8 mouse cellular contexts compared by ENCODE assay signal in the genomic region with DNA sequence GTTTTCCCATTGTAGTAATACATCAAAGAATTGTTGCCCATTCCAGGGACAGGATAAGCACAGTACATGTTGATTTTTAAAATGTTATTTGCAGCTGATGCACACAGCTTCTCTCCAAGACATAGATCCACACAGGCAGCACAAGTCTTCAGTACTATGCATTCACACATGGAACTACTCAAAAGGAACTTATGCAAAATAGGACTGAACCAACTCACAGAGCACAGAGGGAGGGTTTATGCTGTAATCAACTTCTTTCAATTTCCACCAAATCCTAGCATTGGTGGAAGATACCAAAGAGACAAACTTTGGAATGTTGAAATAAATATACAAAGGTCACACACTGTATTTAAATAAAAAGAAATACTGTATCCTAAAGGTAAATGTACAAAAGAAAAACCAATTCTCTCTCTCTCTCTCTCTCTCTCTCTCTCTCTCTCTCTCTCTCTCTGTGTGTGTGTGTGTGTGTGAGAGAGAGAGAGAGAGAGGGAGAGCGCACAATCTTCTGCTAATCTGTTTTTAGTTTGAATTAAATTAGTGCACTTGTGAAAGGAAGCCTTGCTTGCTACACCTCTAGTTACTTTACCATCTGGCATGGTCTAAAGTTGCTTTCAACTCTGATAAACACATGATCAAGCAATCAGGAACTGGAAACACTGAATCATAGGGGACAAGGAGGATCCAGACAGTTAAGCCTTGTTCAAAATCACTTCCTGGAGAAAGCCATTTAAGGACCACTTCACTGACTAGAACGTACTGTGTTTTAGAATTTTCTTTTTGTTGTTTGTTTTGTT.
DNase-seq lines count a peak whose midpoint lies in the region; ATAC-seq lines count a peak whose summit lies in the region.

No protein-coding gene starts in this region.

- no peaks in the 10 kb centered on the region for H3K27me3 ChIP-seq in heart, embryonic 12.5 days (replicated peaks)
- no peaks in the 10 kb centered on the region for H3K27me3 ChIP-seq in limb, embryonic 13.5 days
- no peaks in the 10 kb centered on the region for H3K27me3 ChIP-seq in neural tube, embryonic 11.5 days (ENCODE audit: control insufficient read depth, insufficient read depth, low read length)

- peak overlapping the region; percentile 70 for H3K27ac ChIP-seq in heart, embryonic 12.5 days (ENCODE audit: poor library complexity, severe bottlenecking)
- peak overlapping the region; percentile 73; the same call in 1 of the 2 replicates for H3K27ac ChIP-seq in limb, embryonic 13.5 days
- H3K27ac ChIP-seq in neural tube, embryonic 11.5 days (ENCODE audit: low read depth, low read length) = peak overlapping the region; percentile 68

- peaks cover 8% of the 10 kb centered on the region for H3K4me1 ChIP-seq in heart, embryonic 12.5 days (replicated peaks)
- H3K4me1 ChIP-seq in limb, embryonic 13.5 days = peaks cover 47% of the 10 kb centered on the region
- peaks cover 17% of the 10 kb centered on the region for H3K4me1 ChIP-seq in neural tube, embryonic 11.5 days (ENCODE audit: control insufficient read depth, insufficient read depth, low read length)

- 42% methylated on average over 2 of the region's 2 CpGs for WGBS in heart, embryonic 12.5 days
- WGBS in limb, embryonic 13.5 days = 16% methylated on average over 2 of the region's 2 CpGs
- 6% methylated on average over 2 of the region's 2 CpGs for WGBS in neural tube, embryonic 11.5 days

- H3K36me3 ChIP-seq in heart, embryonic 12.5 days = no peaks in the 10 kb centered on the region
- H3K36me3 ChIP-seq in limb, embryonic 13.5 days = no peaks in the 10 kb centered on the region
- H3K36me3 ChIP-seq in neural tube, embryonic 11.5 days (ENCODE audit: control insufficient read depth, insufficient read depth, low read length) = no peaks in the 10 kb centered on the region

- H3K9ac ChIP-seq in heart, embryonic 12.5 days = no peak overlapping the region
- peak overlapping the region; percentile 32; the same call in 1 of the 2 replicates for H3K9ac ChIP-seq in limb, embryonic 13.5 days
- peak overlapping the region; percentile 37 for H3K9ac ChIP-seq in neural tube, embryonic 11.5 days (ENCODE audit: low read length)

- intact Hi-C loops in left cerebral cortex, postnatal 14 days (cut with DNase I) = no loop called here

- no peaks in the 10 kb centered on the region for H3K9me3 ChIP-seq in heart, embryonic 12.5 days (replicated peaks)
- H3K9me3 ChIP-seq in limb, embryonic 13.5 days = no peaks in the 10 kb centered on the region
- H3K9me3 ChIP-seq in neural tube, embryonic 11.5 days (ENCODE audit: control insufficient read depth, low read length) = no peaks in the 10 kb centered on the region

- peak; percentile 29 to 71 for DNase-seq in left cerebral cortex, postnatal 14 days (ENCODE audit: low spot score in 2 of 2)
- DNase-seq in left cerebral cortex, adult 8-10 months (ENCODE audit: low spot score in 2 of 2) = no peak
- DNase-seq in neural tube, embryonic 11.5 days (ENCODE audit: low spot score) = peak; percentile 60
- no peak for DNase-seq in frontal cortex, postnatal 14 days (ENCODE audit: low spot score in 2 of 2)
- no peak for DNase-seq in thymus, postnatal 14 days

- peak; percentile 82 for ATAC-seq in common myeloid progenitor, adult 5-6 weeks (replicated peaks; ENCODE audit: low read depth, poor library complexity, severe bottlenecking)
- ATAC-seq in heart, embryonic 12.5 days (ENCODE audit: insufficient number of reproducible peaks, low FRiP score) = no peak
- ATAC-seq in limb, embryonic 13.5 days (ENCODE audit: low FRiP score, low read depth) = peak; percentile 84
- peak; percentile 62 for ATAC-seq in neural tube, embryonic 11.5 days (ENCODE audit: insufficient read depth, low FRiP score, low TSS enrichment)

- no peak overlapping the region for H3K4me2 ChIP-seq in heart, embryonic 12.5 days
- H3K4me2 ChIP-seq in limb, embryonic 13.5 days (replicated peaks) = peak overlapping the region; percentile 45
- H3K4me2 ChIP-seq in neural tube, embryonic 11.5 days (ENCODE audit: low read depth) = peak overlapping the region; percentile 42

- H3K4me3 ChIP-seq in heart, embryonic 12.5 days = peak overlapping the region; percentile 25; the same call in 1 of the 2 replicates
- H3K4me3 ChIP-seq in limb, embryonic 13.5 days = peak overlapping the region; percentile 37
- H3K4me3 ChIP-seq in neural tube, embryonic 11.5 days (ENCODE audit: low read depth, low read length) = peak overlapping the region; percentile 51

Comparison
In these comparisons a context has a peak if more than half of its experiments do, and no peak if none do; other contexts are left out.
1. DNase-seq: peak in left cerebral cortex, postnatal 14 days (2 of 2) and neural tube, embryonic 11.5 days (single experiment); none in left cerebral cortex, adult 8-10 months (0 of 2), frontal cortex, postnatal 14 days (0 of 2) and thymus, postnatal 14 days (single experiment).
2. Peak in every context shown above with its lines, with median percentiles within 50 percentile points of each other: H3K27ac ChIP-seq and H3K4me3 ChIP-seq.